Mouse (Mus musculus) ES-Bruce4 (cell line): ENCODE results near the gene Zfp704.

ENCODE experiments used
- CTCF ChIP-seq: IDR thresholded peaks from one replicate; pipeline ENCODE4 v1.8.1; 2011; ENCODE audit warnings: low read depth, low read length
- POLR2A ChIP-seq: IDR thresholded peaks from one replicate; pipeline ENCODE4 v1.8.1; 2011; ENCODE audit warnings: low read length; ENCODE audit not compliant: insufficient read depth

DNA sequence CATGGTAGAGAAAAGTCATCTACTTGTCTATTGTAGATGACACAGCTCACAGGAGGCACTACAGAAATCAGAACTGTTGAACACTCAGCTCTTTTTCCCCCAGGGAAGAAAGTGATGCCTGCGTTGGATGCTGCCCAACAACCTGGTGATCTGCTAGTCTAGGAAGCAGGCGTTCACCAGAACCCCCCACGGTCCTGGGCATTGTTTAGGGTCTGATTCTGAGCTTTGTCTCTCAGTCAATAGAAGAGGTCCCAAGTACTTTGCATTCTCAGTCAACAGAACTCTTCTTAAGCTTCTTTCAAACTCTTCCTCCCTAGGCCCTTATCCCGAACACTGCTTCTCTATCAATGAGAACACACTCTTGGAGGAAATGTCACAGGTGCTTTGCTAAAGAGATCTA, 122.2 kb downstream of the Zfp704 start:
- TF ChIP-seq POLR2A (no peak), CTCF (no peak)
